Mouse (Mus musculus) embryonic facial prominence, embryonic 14.5 days (tissue): Measurements from ENCODE around the gene Pros1. TPM values are rescaled to one million over a fixed set of nuclear protein-coding genes. Genes with fewer than 3 reads are reported as not detected.

Experiments used
- ATAC-seq: fragments of 200-750 bp; cut with Nextera tagmentation; 2 replicates; pipeline ENCODE4 v1.8.0; 2017; ENCODE audit warnings: low read depth, moderate number of reproducible peaks, moderate TSS enrichment
- DNase-seq: peaks from one replicate; pipeline ENCODE4 v3.0.0-alpha.2; 2015; ENCODE audit warnings: low spot score
- H3K27ac ChIP-seq: fragments of 300-500 bp; sonication (generic); replicated peaks from 2 replicates; pipeline ENCODE4 v1.5.1; 2014; ENCODE audit warnings: low read depth, mild to moderate bottlenecking, low read length, moderate library complexity
- H3K27me3 ChIP-seq: fragments of 300-500 bp; sonication (generic); replicated peaks from 2 replicates; pipeline ENCODE4 v1.6.1; 2014; ENCODE audit warnings: low read length; ENCODE audit not compliant: control insufficient read depth, insufficient read depth
- H3K36me3 ChIP-seq: fragments of 300-500 bp; sonication (generic); 2 replicates; pipeline ENCODE4 v1.6.1; 2014; ENCODE audit warnings: low read length, mixed read lengths; ENCODE audit not compliant: control insufficient read depth, insufficient read depth
- H3K4me1 ChIP-seq: fragments of 300-500 bp; sonication (generic); 2 replicates; pipeline ENCODE4 v1.6.1; 2014; ENCODE audit warnings: antibody characterized with exemption, low read length; ENCODE audit not compliant: control insufficient read depth, insufficient read depth
- H3K4me2 ChIP-seq: fragments of 300-500 bp; sonication (generic); 2 replicates; pipeline ENCODE4 v1.6.1; 2014; ENCODE audit warnings: low read depth, mild to moderate bottlenecking, low read length, moderate library complexity, mixed read lengths
- H3K4me3 ChIP-seq: fragments of 300-500 bp; sonication (generic); 2 replicates; pipeline ENCODE4 v1.5.1; 2014; ENCODE audit warnings: low read depth, mild to moderate bottlenecking, low read length
- H3K9ac ChIP-seq: fragments of 300-500 bp; sonication (generic); 2 replicates; pipeline ENCODE4 v1.6.1; 2014; ENCODE audit warnings: low read depth, mild to moderate bottlenecking, low read length, moderate library complexity, mixed read lengths
- H3K9me3 ChIP-seq: fragments of 300-500 bp; sonication (generic); 2 replicates; pipeline ENCODE4 v1.6.1; 2016; ENCODE audit warnings: low read length; ENCODE audit not compliant: control insufficient read depth
- WGBS: fragments of 180-500 bp; shearing (Covaris S2); extraction: QIAGEN DNeasy Blood & Tissue Kit; methylation state at CpG from one replicate; pipeline ENCODE4 v1.1.7; 2014; 5-methylcytosine and 5-hydroxymethylcytosine counted together
- polyA plus RNA-seq: library from polyadenylated mRNA; unstranded; fragments of >200 nt; fragmentation: Nextera tagmentation; extraction: Ambion mirVana; gene quantifications from 2 replicates; pipeline ENCODE4 v1.2.1, GENCODE M21; 2014

Gene Pros1
- polyA plus RNA-seq, 1 experiment from 2014 or later, result 49.2 TPM

DNA sequence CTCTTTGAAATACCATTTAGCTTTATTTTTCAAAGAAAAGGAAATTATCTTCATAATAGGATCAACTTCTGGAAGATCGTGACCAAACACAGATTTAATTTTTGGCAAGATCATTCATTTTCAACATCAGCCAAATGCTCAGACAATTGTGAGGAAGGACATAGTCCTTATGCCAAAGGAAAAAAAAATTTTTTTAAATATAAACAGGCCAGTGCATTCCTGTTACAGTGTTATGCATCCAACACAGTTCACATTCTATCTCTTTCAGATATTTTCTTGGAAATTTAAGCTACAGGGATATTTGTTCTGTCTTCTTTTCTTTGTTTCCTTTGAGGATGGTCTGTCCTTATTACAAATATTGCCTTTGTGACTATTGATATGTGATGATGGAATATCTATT, 57.3 kb downstream of the Pros1 start:
- H3K36me3 ChIP-seq, result peaks cover 6% of the 10 kb centered on the region; the same call in 1 of the 2 replicates
- peak; percentile 24 for DNase-seq
- WGBS, result 62% methylated on average over 1 of the region's 1 CpGs

GRCm38 (mm10) chr16:62912246-62912645, 58.1 kb downstream of the Pros1 start:
- no peak overlapping the region for H3K27ac ChIP-seq
- no peaks in the 10 kb centered on the region for H3K9me3 ChIP-seq
- H3K4me1 ChIP-seq, result 0 out of 2 replicates have a peak, but pooled peaks cover 4% of the 10 kb centered on the region
- peaks cover 6% of the 10 kb centered on the region; the same call in 1 of the 2 replicates for H3K36me3 ChIP-seq
- no peaks in the 10 kb centered on the region for H3K27me3 ChIP-seq
- H3K4me3 ChIP-seq, result no peak overlapping the region
- WGBS, result 70% methylated on average over 2 of the region's 2 CpGs
- DNase-seq, result peak; percentile 82
- no peak for ATAC-seq
- H3K4me2 ChIP-seq, result no peak overlapping the region
- no peak overlapping the region for H3K9ac ChIP-seq

More for the DNA sequence above, 57.3 kb downstream of the Pros1 start:
- ATAC-seq, result no peak
- Histone ChIP-seq H3K9me3 (no peaks in the 10 kb centered on the region), H3K4me3 (no peak overlapping the region), H3K4me2 (no peak overlapping the region), H3K27me3 (no peaks in the 10 kb centered on the region), H3K9ac (no peak overlapping the region), H3K27ac (no peak overlapping the region), H3K4me1 (0 out of 2 replicates have a peak, but pooled peaks cover 3% of the 10 kb centered on the region)

GRCm38 (mm10) chr16:62915530-62915929, 61.4 kb downstream of the Pros1 start:
- H3K4me2 ChIP-seq, result no peak overlapping the region
- no peak for DNase-seq
- no peak for ATAC-seq
- 75% methylated on average over 5 of the region's 5 CpGs for WGBS
- no peak overlapping the region for H3K9ac ChIP-seq
- H3K4me1 ChIP-seq, result 0 out of 2 replicates have a peak, but pooled peaks cover 4% of the 10 kb centered on the region
- no peaks in the 10 kb centered on the region for H3K36me3 ChIP-seq
- no peaks in the 10 kb centered on the region for H3K27me3 ChIP-seq
- H3K27ac ChIP-seq, result no peak overlapping the region
- no peak overlapping the region for H3K4me3 ChIP-seq
- H3K9me3 ChIP-seq, result no peaks in the 10 kb centered on the region

GRCm38 (mm10) chr16:62922245-62922644, 68.1 kb downstream of the Pros1 start:
- no peak overlapping the region for H3K4me3 ChIP-seq
- no peak for DNase-seq
- no peak overlapping the region for H3K4me2 ChIP-seq
- no peak overlapping the region for H3K27ac ChIP-seq
- H3K9ac ChIP-seq, result no peak overlapping the region
- ATAC-seq, result 0 out of 2 replicates have a peak, but pooled peaks have one; percentile 30
- H3K9me3 ChIP-seq, result no peaks in the 10 kb centered on the region
- 24% methylated on average over 8 of the region's 8 CpGs for WGBS
- H3K36me3 ChIP-seq, result no peaks in the 10 kb centered on the region
- no peaks in the 10 kb centered on the region for H3K4me1 ChIP-seq
- H3K27me3 ChIP-seq, result no peaks in the 10 kb centered on the region

DNA sequence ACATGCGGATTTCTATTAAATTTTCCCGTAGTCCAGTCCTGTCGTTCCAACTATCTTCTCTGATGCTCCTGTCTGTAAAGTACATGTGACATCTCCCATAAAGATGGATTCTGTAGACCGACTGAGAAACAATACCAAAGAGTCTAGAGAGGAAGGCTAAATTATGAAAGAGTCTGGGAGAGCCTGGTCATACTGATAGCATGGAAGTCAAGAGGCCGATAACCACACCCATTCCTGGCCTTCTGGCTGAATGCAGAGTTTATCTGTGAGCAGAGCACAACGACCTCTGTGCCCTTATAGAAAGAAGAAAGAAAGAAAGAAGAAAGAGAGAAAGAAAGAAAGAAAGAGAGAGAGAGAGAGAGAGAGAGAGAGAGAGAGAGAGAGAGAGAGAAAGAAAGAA, 77.2 kb downstream of the Pros1 start:
- H3K4me2 ChIP-seq, result no peak overlapping the region
- ATAC-seq (no peak), DNase-seq (no peak)
- H3K27ac ChIP-seq, result no peak overlapping the region
- no peaks in the 10 kb centered on the region for H3K9me3 ChIP-seq
- no peaks in the 10 kb centered on the region for H3K27me3 ChIP-seq
- no peak overlapping the region for H3K9ac ChIP-seq
- H3K36me3 ChIP-seq, result 0 out of 2 replicates have a peak, but pooled peaks cover 3% of the 10 kb centered on the region
- no peaks in the 10 kb centered on the region for H3K4me1 ChIP-seq
- H3K4me3 ChIP-seq, result no peak overlapping the region
- 89% methylated on average over 6 of the region's 6 CpGs for WGBS

DNA sequence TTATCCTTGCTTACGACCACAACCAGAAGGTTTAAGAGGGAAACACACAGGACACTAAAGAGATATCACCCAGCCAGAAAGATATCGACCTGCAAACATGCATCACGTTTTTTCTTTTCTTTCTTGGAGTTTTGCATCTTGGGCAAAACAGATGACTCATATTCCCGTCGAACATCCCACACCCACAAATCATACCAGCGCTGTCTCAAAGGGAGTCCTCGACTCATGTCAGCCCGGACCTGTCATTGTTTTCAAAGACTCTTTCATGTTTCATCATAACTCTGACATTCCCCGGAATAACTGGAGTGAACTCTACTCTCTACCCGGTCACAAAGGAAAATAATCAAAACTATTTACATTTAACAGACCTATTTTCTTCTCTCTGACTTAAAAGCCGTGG, 82.2 kb downstream of the Pros1 start:
- no peak overlapping the region for H3K9ac ChIP-seq
- no peaks in the 10 kb centered on the region for H3K9me3 ChIP-seq
- no peak for DNase-seq
- no peaks in the 10 kb centered on the region for H3K27me3 ChIP-seq
- no peaks in the 10 kb centered on the region for H3K36me3 ChIP-seq
- H3K4me1 ChIP-seq, result peaks cover 5% of the 10 kb centered on the region; the same call in 1 of the 2 replicates
- ATAC-seq, result no peak
- 41% methylated on average over 11 of the region's 11 CpGs for WGBS
- no peak overlapping the region for H3K27ac ChIP-seq
- H3K4me3 ChIP-seq, result no peak overlapping the region
- no peak overlapping the region for H3K4me2 ChIP-seq

GRCm38 (mm10) chr16:62940388-62941003, 86.4 kb downstream of the Pros1 start:
- Histone ChIP-seq H3K4me1 (peaks cover 10% of the 10 kb centered on the region), H3K36me3 (no peaks in the 10 kb centered on the region), H3K9ac (no peak overlapping the region), H3K9me3 (no peaks in the 10 kb centered on the region), H3K27ac (no peak overlapping the region), H3K27me3 (no peaks in the 10 kb centered on the region), H3K4me2 (peak overlapping the region; percentile 47), H3K4me3 (no peak overlapping the region)
- peak; percentile 93 for DNase-seq
- ATAC-seq, result peak; percentile 75
- WGBS, result 20% methylated on average over 16 of the region's 16 CpGs

- 64% methylated on average over 10 of the region's 10 CpGs for WGBS
- ATAC-seq, result no peak
- Histone ChIP-seq H3K9me3 (no peaks in the 10 kb centered on the region), H3K4me3 (no peak overlapping the region), H3K4me1 (peaks cover 10% of the 10 kb centered on the region), H3K4me2 (no peak overlapping the region), H3K27ac (no peak overlapping the region), H3K9ac (no peak overlapping the region), H3K27me3 (no peaks in the 10 kb centered on the region), H3K36me3 (no peaks in the 10 kb centered on the region)
- no peak for DNase-seq
These were observed 87.7 kb downstream of the Pros1 start for GRCm38 (mm10) chr16:62941763-62942162.
